ENCODE assay signal across 40 mouse cellular contexts in the genomic region with DNA sequence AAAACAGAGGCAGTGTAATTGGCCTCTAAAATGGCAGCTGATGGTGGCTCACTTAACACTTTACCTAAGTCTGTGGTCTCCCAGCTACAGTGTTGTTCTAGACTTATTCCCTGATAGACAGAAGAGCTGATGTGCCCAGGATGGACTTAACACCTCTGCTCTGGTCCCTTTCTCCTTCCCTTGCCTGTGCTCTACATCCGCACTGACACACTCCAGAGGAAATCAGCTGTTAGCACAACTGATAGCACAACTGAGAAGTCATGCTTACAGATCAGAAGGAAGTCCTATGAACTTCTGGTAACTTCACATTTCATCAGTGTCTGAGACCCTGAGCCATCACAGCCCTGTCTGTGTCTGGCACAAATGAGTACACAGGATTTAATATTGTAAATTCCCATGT. TPM values are rescaled to one million over a fixed set of nuclear protein-coding genes. Genes with fewer than 3 reads are reported as not detected.
"Had no signal": no experiment of that assay in that cellular context is flagged by ENCODE, and none has a peak within 500 bp of the region (broad histone marks: within the 10 kb centered on the region; RNA-seq: fewer than 3 reads in every experiment).

No protein-coding gene starts in this region.

- ATAC-seq: hindbrain, embryonic 16.5 days; intestine, embryonic 16.5 days; liver, embryonic 12.5 days had no signal

- H3K27ac ChIP-seq: gastrocnemius, adult 2 months; hindbrain, embryonic 10.5 days; hindbrain, embryonic 12.5 days; hindbrain, embryonic 14.5 days; kidney, embryonic 15.5 days; kidney, postnatal 0 days; limb, embryonic 13.5 days; limb, embryonic 15.5 days; liver, embryonic 12.5 days had no signal

- DNase-seq: gastrocnemius, adult 2 months; gastrocnemius, postnatal 10 days; gastrocnemius, postnatal 25 days; heart, adult 18-20 months; heart, postnatal 10 days; heart, postnatal 4 days; kidney, adult 11 months; kidney, adult 2 months; kidney, adult 9 months; kidney, postnatal 14 days; kidney, postnatal 36 days; layer of hippocampus, adult 9-11 months; layer of hippocampus, postnatal 36 days; left cerebral cortex, postnatal 4 days had no signal

- H3K4me2 ChIP-seq: heart, embryonic 12.5 days; hindbrain, embryonic 12.5 days; hindbrain, embryonic 14.5 days; kidney, embryonic 15.5 days; limb, embryonic 13.5 days; limb, embryonic 15.5 days; liver, embryonic 12.5 days had no signal

- H3K9me3 ChIP-seq: heart, embryonic 12.5 days; hindbrain, embryonic 10.5 days; hindbrain, embryonic 12.5 days; kidney, embryonic 15.5 days; limb, embryonic 13.5 days; limb, embryonic 15.5 days; liver, embryonic 12.5 days had no signal

- H3K4me3 ChIP-seq: gastrocnemius, adult 2 months; heart, embryonic 12.5 days; hindbrain, embryonic 10.5 days; hindbrain, embryonic 12.5 days; kidney, embryonic 15.5 days; limb, embryonic 13.5 days; limb, embryonic 15.5 days; liver, embryonic 12.5 days had no signal

- H3K9ac ChIP-seq: heart, embryonic 12.5 days; hindbrain, embryonic 12.5 days; hindbrain, embryonic 14.5 days; kidney, embryonic 15.5 days; limb, embryonic 13.5 days; limb, embryonic 15.5 days; liver, embryonic 12.5 days had no signal

- H3K27me3 ChIP-seq: heart, embryonic 12.5 days; hindbrain, embryonic 12.5 days; kidney, embryonic 15.5 days; limb, embryonic 13.5 days; limb, embryonic 15.5 days; liver, embryonic 12.5 days had no signal

- H3K36me3 ChIP-seq: heart, embryonic 12.5 days; hindbrain, embryonic 10.5 days; hindbrain, embryonic 12.5 days; kidney, embryonic 15.5 days; limb, embryonic 13.5 days; limb, embryonic 15.5 days; liver, embryonic 12.5 days had no signal

RNA-seq across cellular contexts. Expression of a gene that starts 46.9 kb away (rescaled TPM):
- total RNA-seq: gastrocnemius, adult 2 months; gastrocnemius, postnatal 10 days; gastrocnemius, postnatal 25 days; granulocyte monocyte progenitor cell, adult 5-6 weeks; heart, adult 18-20 months; heart, postnatal 10 days; heart, postnatal 25 days; heart, postnatal 4 days had no signal
- polyA plus RNA-seq: hindbrain, embryonic 10.5 days; hindbrain, embryonic 12.5 days; hindbrain, embryonic 14.5 days; kidney, adult 2 months had no signal

RNA-seq across cellular contexts. Expression of a gene that starts 53.0 kb away (rescaled TPM):
- total RNA-seq: gastrocnemius, adult 2 months; gastrocnemius, postnatal 10 days; gastrocnemius, postnatal 25 days; gastrocnemius, postnatal 4 days; granulocyte monocyte progenitor cell, adult 5-6 weeks; heart, adult 18-20 months; heart, adult 8-10 months; heart, postnatal 10 days; heart, postnatal 25 days; heart, postnatal 4 days; layer of hippocampus, adult 18-20 months; layer of hippocampus, adult 8-10 months; layer of hippocampus, postnatal 14 days; layer of hippocampus, postnatal 36 days; left cerebral cortex, adult 18-20 months; left cerebral cortex, adult 8-10 months; left cerebral cortex, postnatal 10 days; left cerebral cortex, postnatal 25 days; left cerebral cortex, postnatal 4 days had no signal
- polyA plus RNA-seq: frontal cortex, adult 2 months; heart, embryonic 12.5 days; heart, embryonic 14.5 days; heart, embryonic 16.5 days; hindbrain, embryonic 10.5 days; hindbrain, embryonic 12.5 days; hindbrain, embryonic 14.5 days; hindbrain, embryonic 16.5 days; kidney, adult 2 months; kidney, embryonic 15.5 days; limb, embryonic 11.5 days; limb, embryonic 13.5 days; limb, embryonic 15.5 days; liver, embryonic 12.5 days had no signal
